Mouse (Mus musculus) urinary bladder, adult 2 months (tissue): ENCODE results near the gene Fam162b. TPM values are rescaled to one million over a fixed set of nuclear protein-coding genes. Genes with fewer than 3 reads are reported as not detected.

Source experiments
- polyA plus RNA-seq: library from polyadenylated mRNA; depleted of rRNA; stranded (reverse); fragments of >200 nt; gene quantifications from 2 replicates; pipeline ENCODE4 v1.2.3, GENCODE M21; 2012; rRNA removed

The Fam162b gene
- polyA plus RNA-seq, 1 experiment = not detected

Other genes starting within 250 kb of the Fam162b start
- gene Gm49339, start 109.9 kb downstream of the Fam162b start, polyA plus RNA-seq = 5.4 and 8.1 TPM in 2 replicates
- gene Lilr4b, start 109.9 kb downstream of the Fam162b start, polyA plus RNA-seq = 10.4 and 12.4 TPM in 2 replicates
- gene Lilrb4a, start 99.6 kb downstream of the Fam162b start, polyA plus RNA-seq = 18.3 and 25.4 TPM in 2 replicates
- gene Gprc6a, start 40.9 kb upstream of the Fam162b start, polyA plus RNA-seq = not detected in 2 replicates
- gene Rfx6, start 87.2 kb upstream of the Fam162b start, polyA plus RNA-seq = not detected in 2 replicates